Mouse (Mus musculus): ENCODE measurements around the gene Tspan11. TPM values are rescaled to one million over a fixed set of nuclear protein-coding genes. Genes with fewer than 3 reads are reported as not detected.

Gene Tspan11
- total and polyA plus RNA-seq, 3 experiments, result not detected

DNA sequence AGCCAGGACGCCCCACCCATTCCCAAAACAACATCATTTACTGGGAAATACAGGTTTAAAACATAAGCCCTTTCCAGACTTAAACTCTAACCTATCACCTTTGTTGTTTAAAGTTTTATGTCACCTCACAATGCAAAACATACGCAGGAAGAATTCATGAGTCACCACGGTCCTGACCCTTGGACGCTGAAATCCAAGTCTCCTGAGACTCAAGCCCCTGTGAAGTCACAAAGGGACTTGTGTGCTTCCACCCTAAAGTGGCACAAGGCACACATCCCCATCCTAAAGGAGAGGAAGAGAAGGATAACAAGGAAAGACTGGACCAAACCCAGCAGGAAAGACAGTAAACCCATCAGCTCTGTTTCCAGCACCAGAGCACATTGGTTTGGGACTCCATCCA is 22.0 kb upstream of the Tspan11 start:
- Histone ChIP-seq H3K9me3 (replicated peaks; ENCODE audit: low read length) (peaks cover 4% of the 10 kb centered on the region), H3K36me3 (replicated peaks in 1 of 2; ENCODE audit: control insufficient read depth in 1 of 2, insufficient read depth in 1 of 2, low read length in 1 of 2) (no peaks in the 10 kb centered on the region), H3K27ac (ENCODE audit: insufficient read depth, low read depth) (no peak overlapping the region), H3K4me1 (ENCODE audit: control insufficient read depth in 1 of 2, insufficient read depth in 2 of 2) (no peaks in the 10 kb centered on the region), H3K4me3 (replicated peaks in 1 of 3; ENCODE audit: low read depth in 2 of 3, low read length in 2 of 3, poor library complexity in 1 of 3) (no peak overlapping the region), H3K27me3 (replicated peaks) (peaks cover 79% of the 10 kb centered on the region), H3K4me2 (ENCODE audit: insufficient read depth, low read depth, poor library complexity, severe bottlenecking) (no peak overlapping the region), H3K9ac (ENCODE audit: insufficient read depth, low read depth) (no peak overlapping the region), H3K79me2 (replicated peaks; ENCODE audit: control insufficient read depth, extremely low read depth, insufficient read depth, poor library complexity, severe bottlenecking) (no peaks in the 10 kb centered on the region)
- TF ChIP-seq POLR2AphosphoS2 (IDR thresholded peaks at IDR 0.05; ENCODE audit: low read depth, low read length), result no peak
- no peak for TF ChIP-seq JUN (IDR thresholded peaks at IDR 0.05; ENCODE audit: insufficient read depth, low read depth, low read length)
- no peak for TF ChIP-seq UBTF (IDR thresholded peaks at IDR 0.05; ENCODE audit: low read depth, low read length)
- TF ChIP-seq ZNF384 (IDR thresholded peaks at IDR 0.05; ENCODE audit: low read depth, low read length), result no peak
- TF ChIP-seq ZMIZ1 (IDR thresholded peaks at IDR 0.05; ENCODE audit: low read depth, low read length), result no peak
- in situ Hi-C loops (cut with MboI; ENCODE audit: low pct_ligation_motif_present, low pct_unique_long_range_greater_than_20kb, low sequenced_read_pairs), result no loop called here
- no peak for DNase-seq (ENCODE audit: extremely low read depth)
- dilution Hi-C loops (cut with MboI; ENCODE audit: extremely low pct_ligation_motif_present, extremely low pct_unique_long_range_greater_than_20kb, low sequenced_read_pairs), result no loop called here

GRCm38 (mm10) chr6:127868546-127868945 is 18.8 kb upstream of the Tspan11 start:
- no peak for TF ChIP-seq GABPA (IDR thresholded peaks at IDR 0.05; ENCODE audit: insufficient replicate concordance, low read depth, low read length)
- TF ChIP-seq PAX5 (IDR thresholded peaks at IDR 0.05; ENCODE audit: low read length), result no peak
- TF ChIP-seq ZC3H11A (IDR thresholded peaks at IDR 0.05; ENCODE audit: low read depth, low read length), result no peak
- no peak for TF ChIP-seq POLR2A (IDR thresholded peaks at IDR 0.05; ENCODE audit: low read depth, low read length)
- TF ChIP-seq USF1 (IDR thresholded peaks at IDR 0.05; ENCODE audit: low read depth, low read length), result no peak
- TF ChIP-seq MXI1 (IDR thresholded peaks at IDR 0.05; ENCODE audit: low read depth, low read length), result no peak
- TF ChIP-seq MAZ (IDR thresholded peaks at IDR 0.05; ENCODE audit: low read depth, low read length), result no peak
- no peak for TF ChIP-seq ZKSCAN1 (IDR thresholded peaks at IDR 0.05; ENCODE audit: borderline replicate concordance, low read depth, low read length)
- TF ChIP-seq MAFK (IDR thresholded peaks at IDR 0.05; ENCODE audit: insufficient replicate concordance, low read length), result no peak
- no peak for TF ChIP-seq HCFC1 (IDR thresholded peaks at IDR 0.05; ENCODE audit: low read depth, low read length)
- no peak for TF ChIP-seq TCF12 (IDR thresholded peaks at IDR 0.05; ENCODE audit: low read depth, low read length)
- no peak for TF ChIP-seq SMC3 (IDR thresholded peaks at IDR 0.05; ENCODE audit: low read depth, low read length)
- TF ChIP-seq NRF1 (IDR thresholded peaks at IDR 0.05; ENCODE audit: low read depth, low read length), result no peak
- no peak for TF ChIP-seq JUND (conservative IDR thresholded peaks at IDR 0.05; ENCODE audit: low read depth, low read length)
- TF ChIP-seq USF2 (conservative IDR thresholded peaks at IDR 0.05; ENCODE audit: low read depth, low read length), result no peak
- TF ChIP-seq SIN3A (IDR thresholded peaks at IDR 0.05; ENCODE audit: low read length), result no peak
- no peak for TF ChIP-seq ZNF384 (IDR thresholded peaks at IDR 0.05; ENCODE audit: low read depth, low read length)
- TF ChIP-seq CHD1 (IDR thresholded peaks at IDR 0.05; ENCODE audit: low read depth, low read length), result no peak
- TF ChIP-seq MYC (IDR thresholded peaks at IDR 0.05; ENCODE audit: low read depth, low read length), result no peak
- no peak for TF ChIP-seq POLR2AphosphoS2 (IDR thresholded peaks at IDR 0.05; ENCODE audit: low read depth, low read length)
- H3K27me3 ChIP-seq (replicated peaks), result peaks cover 81% of the 10 kb centered on the region
- no peak overlapping the region for H3K4me2 ChIP-seq (ENCODE audit: insufficient read depth, low read depth, poor library complexity, severe bottlenecking)
- no peaks in the 10 kb centered on the region for H3K36me3 ChIP-seq (replicated peaks in 1 of 2; ENCODE audit: control insufficient read depth in 1 of 2, insufficient read depth in 1 of 2, low read length in 1 of 2)
- no peaks in the 10 kb centered on the region for H3K4me1 ChIP-seq (ENCODE audit: control insufficient read depth in 1 of 2, insufficient read depth in 2 of 2)
- H3K9ac ChIP-seq (ENCODE audit: insufficient read depth, low read depth), result no peak overlapping the region
- in situ Hi-C loops (cut with MboI; ENCODE audit: low pct_ligation_motif_present, low pct_unique_long_range_greater_than_20kb, low sequenced_read_pairs), result no loop called here
- no peaks in the 10 kb centered on the region for H3K79me2 ChIP-seq (replicated peaks; ENCODE audit: control insufficient read depth, extremely low read depth, insufficient read depth, poor library complexity, severe bottlenecking)
- H3K4me3 ChIP-seq (replicated peaks in 1 of 3; ENCODE audit: low read depth in 2 of 3, low read length in 2 of 3, poor library complexity in 1 of 3), result no peak overlapping the region
- H3K9me3 ChIP-seq (replicated peaks; ENCODE audit: low read length), result peaks cover 17% of the 10 kb centered on the region
- no peak for DNase-seq (ENCODE audit: extremely low read depth)
- dilution Hi-C loops (cut with MboI; ENCODE audit: extremely low pct_ligation_motif_present, extremely low pct_unique_long_range_greater_than_20kb, low sequenced_read_pairs), result no loop called here
- H3K27ac ChIP-seq (ENCODE audit: insufficient read depth, low read depth), result no peak overlapping the region

All from CH12.LX (cell line).